Mouse (Mus musculus): Measurements from ENCODE around the gene Cldn12. TPM values are rescaled to one million over a fixed set of nuclear protein-coding genes. Genes with fewer than 3 reads are reported as not detected.

Cldn12 gene
- polyA plus RNA-seq, 1 experiment from 2014 or later = 35.4 TPM

GRCm38 (mm10) chr5:5481662-5482061 lies 33.1 kb downstream of the Cldn12 start:
- Histone ChIP-seq H3K4me1 (no peaks in the 10 kb centered on the region), H3K27ac (replicated peaks) (no peak overlapping the region)
- 9% methylated on average over 1 of the region's 1 CpGs for WGBS

GRCm38 (mm10) chr5:5479043-5479442 lies 35.7 kb downstream of the Cldn12 start, which contains the start of gene 1700015F17Rik:
Gene 1700015F17Rik (minus strand): TSS chr5:5479143.
- Histone ChIP-seq H3K36me3 (no peaks in the 10 kb centered on the region), H3K4me1 (no peaks in the 10 kb centered on the region), H3K4me3 (no peak within 1 kb of the TSS), H3K9me3 (replicated peaks) (no peaks in the 10 kb centered on the region), H3K27ac (replicated peaks) (no peak within 1 kb of the TSS), H3K27me3 (ENCODE audit: low read depth, poor library complexity, severe bottlenecking) (no peaks in the 10 kb centered on the region)
- DNase-seq (ENCODE audit: low spot score) = no peak
- 93% methylated on average over 6 of the region's 6 CpGs for WGBS

More at GRCm38 (mm10) chr5:5481662-5482061, 33.1 kb downstream of the Cldn12 start:
- Histone ChIP-seq H3K36me3 (no peaks in the 10 kb centered on the region), H3K27me3 (ENCODE audit: low read depth, poor library complexity, severe bottlenecking) (no peaks in the 10 kb centered on the region), H3K4me3 (no peak overlapping the region), H3K9me3 (replicated peaks) (no peaks in the 10 kb centered on the region)
- DNase-seq (ENCODE audit: low spot score) = no peak

- no peaks in the 10 kb centered on the region for H3K36me3 ChIP-seq
- DNase-seq (ENCODE audit: low spot score) = no peak
- no peaks in the 10 kb centered on the region for H3K9me3 ChIP-seq (replicated peaks)
- H3K4me1 ChIP-seq = no peaks in the 10 kb centered on the region
- no peak overlapping the region for H3K4me3 ChIP-seq
- WGBS = 92% methylated on average over 4 of the region's 4 CpGs
- H3K27me3 ChIP-seq (ENCODE audit: low read depth, poor library complexity, severe bottlenecking) = no peaks in the 10 kb centered on the region
- H3K27ac ChIP-seq (replicated peaks) = no peak overlapping the region
Measured at GRCm38 (mm10) chr5:5476133-5476532, 38.6 kb downstream of the Cldn12 start.

- no peaks in the 10 kb centered on the region for H3K27me3 ChIP-seq (ENCODE audit: low read depth, poor library complexity, severe bottlenecking)
- no peak overlapping the region for H3K4me3 ChIP-seq
- no peak for DNase-seq (ENCODE audit: low spot score)
- no peak overlapping the region for H3K27ac ChIP-seq (replicated peaks)
- 77% methylated on average over 1 of the region's 1 CpGs for WGBS
- H3K9me3 ChIP-seq (replicated peaks) = no peaks in the 10 kb centered on the region
- H3K4me1 ChIP-seq = no peaks in the 10 kb centered on the region
- no peaks in the 10 kb centered on the region for H3K36me3 ChIP-seq
Measured at GRCm38 (mm10) chr5:5465256-5465655, 49.5 kb downstream of the Cldn12 start.

Other genes with a start within 250 kb of the Cldn12 start
- gene Cdk14, start 94.6 kb downstream of the Cldn12 start, polyA plus RNA-seq (2016; fragmentation: Nextera tagmentation; extraction: Ambion mirVana) = 10.3 and 15.8 TPM in 2 replicates
- gene 1700015F17Rik, start 35.8 kb downstream of the Cldn12 start, polyA plus RNA-seq (2016; fragmentation: Nextera tagmentation; extraction: Ambion mirVana) = not detected in 2 replicates
- 34.2 and 34.7 TPM in 2 replicates for gene Gtpbp10, start 44.6 kb upstream of the Cldn12 start, polyA plus RNA-seq (2016; fragmentation: Nextera tagmentation; extraction: Ambion mirVana)
- gene Gm8773, start 58.8 kb upstream of the Cldn12 start, polyA plus RNA-seq (2016; fragmentation: Nextera tagmentation; extraction: Ambion mirVana) = 2.9 and 3.8 TPM in 2 replicates
- 4.1 and 5.5 TPM in 2 replicates for gene Cfap69, start 149.3 kb upstream of the Cldn12 start, polyA plus RNA-seq (2016; fragmentation: Nextera tagmentation; extraction: Ambion mirVana)
- 6.9 and 8.3 TPM in 2 replicates for gene Steap2, start 179.6 kb upstream of the Cldn12 start, polyA plus RNA-seq (2016; fragmentation: Nextera tagmentation; extraction: Ambion mirVana)
- 5.0 and 7.8 TPM in 2 replicates for gene Steap1, start 234.4 kb upstream of the Cldn12 start, polyA plus RNA-seq (2016; fragmentation: Nextera tagmentation; extraction: Ambion mirVana)

All from midbrain, embryonic 10.5 days (tissue).